Mouse (Mus musculus) olfactory bulb, adult 2 months (tissue): ENCODE measurements around the gene Adcy4. TPM values are rescaled to one million over a fixed set of nuclear protein-coding genes. Genes with fewer than 3 reads are reported as not detected.

Source experiments
- H3K27ac ChIP-seq: fragments of 200-500 bp; 2 replicates; pipeline ENCODE4 v1.5.1; 2012; ENCODE audit warnings: low read depth, low read length; ENCODE audit not compliant: insufficient read depth
- H3K4me1 ChIP-seq: fragments of 200-500 bp; 2 replicates; pipeline ENCODE4 v1.6.1; 2012; ENCODE audit warnings: low read length; ENCODE audit not compliant: control insufficient read depth, insufficient read depth
- H3K4me3 ChIP-seq: fragments of 200-500 bp; 2 replicates; pipeline ENCODE4 v1.5.1; 2012; ENCODE audit warnings: mild to moderate bottlenecking, low read depth, low read length, moderate library complexity; ENCODE audit not compliant: insufficient read depth
- CTCF ChIP-seq: fragments of 200-500 bp; IDR thresholded peaks from 2 replicates; pipeline ENCODE4 v1.5.1; 2012; ENCODE audit warnings: low read depth, mild to moderate bottlenecking, low read length, moderate library complexity; ENCODE audit not compliant: insufficient read depth
- POLR2A ChIP-seq: fragments of 200-500 bp; IDR thresholded peaks from 2 replicates; pipeline ENCODE4 v1.6.1; 2012; ENCODE audit warnings: mild to moderate bottlenecking, low read depth, low read length, moderate library complexity; ENCODE audit not compliant: insufficient read depth
- WGBS: fragments of 180-500 bp; shearing (Covaris S2); methylation state at CpG from one replicate; pipeline ENCODE4 v1.1.7; 2018; 5-methylcytosine and 5-hydroxymethylcytosine counted together
- polyA plus RNA-seq: library from polyadenylated mRNA; stranded (reverse); fragments of >200 nt; gene quantifications from 2 replicates; pipeline ENCODE4 v1.2.4, GENCODE M21; 2012; ENCODE audit warnings: low replicate concordance; ENCODE audit not compliant: missing spikeins, insufficient read depth, insufficient read length

Adcy4 gene
- polyA plus RNA-seq, 1 experiment = not detected

GRCm38 (mm10) chr14:55824481-55825215 lies 40.8 kb upstream of the Adcy4 start:
- Histone ChIP-seq H3K27ac (no peak overlapping the region), H3K4me3 (peak overlapping the region; percentile 36), H3K4me1 (peaks cover 31% of the 10 kb centered on the region)
- WGBS = 7% methylated on average over 32 of the region's 32 CpGs
- 0 out of 2 replicates have a peak, but pooled peaks have one; percentile 3 for TF ChIP-seq CTCF
- TF ChIP-seq POLR2A = no peak

- H3K4me3 ChIP-seq = peak overlapping the region; percentile 40
- TF ChIP-seq POLR2A (no peak), CTCF (0 out of 2 replicates have a peak, but pooled peaks have one; percentile 2)
- WGBS = 35% methylated on average over 10 of the region's 10 CpGs
- H3K27ac ChIP-seq = no peak overlapping the region
- H3K4me1 ChIP-seq = peaks cover 31% of the 10 kb centered on the region
These were observed 40.1 kb upstream of the Adcy4 start for GRCm38 (mm10) chr14:55824001-55824480.

DNA sequence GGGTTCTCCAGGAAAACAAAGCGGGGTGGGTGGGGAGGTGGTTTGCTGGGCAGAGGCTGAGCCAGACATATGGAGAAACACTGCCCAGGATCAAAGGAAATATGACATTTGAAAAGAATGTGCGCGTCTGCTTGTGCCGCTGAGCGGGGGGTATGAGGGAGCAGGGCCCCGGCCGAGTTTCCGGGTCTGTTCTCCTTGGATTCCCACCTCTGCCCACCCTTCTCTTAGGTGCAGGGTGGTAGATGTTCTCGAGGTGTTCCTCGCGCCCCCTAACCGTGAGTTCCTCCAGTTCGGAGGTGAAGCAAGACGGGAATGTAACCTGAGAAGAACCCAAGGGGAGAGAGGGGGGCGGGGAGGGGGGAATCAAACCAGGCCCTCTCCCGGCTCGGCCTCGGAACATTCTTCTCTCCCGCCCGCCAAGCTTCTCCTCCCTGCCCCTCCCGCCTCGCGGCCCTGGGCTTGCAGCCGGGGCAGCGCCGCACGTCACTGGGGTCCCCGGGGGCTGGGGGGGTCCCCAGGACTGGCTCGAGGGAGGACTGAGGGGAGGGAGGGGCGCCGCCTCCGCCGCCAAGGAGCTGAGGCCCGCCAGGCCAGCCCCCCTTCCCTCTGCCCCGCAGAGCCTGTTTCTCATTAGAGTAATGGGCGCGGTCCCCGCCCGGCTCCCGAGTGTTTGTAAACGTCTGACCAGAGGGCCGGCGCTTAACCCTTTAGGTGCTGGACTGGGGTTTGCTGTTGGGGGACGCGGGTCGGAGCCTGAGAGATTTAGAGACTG lies 39.3 kb upstream of the Adcy4 start, which contains the start of gene Nfatc4:
Gene Nfatc4 (plus strand): TSS at position 154 of the 772 bp plus-strand sequence.
- Histone ChIP-seq H3K27ac (no peak within 1 kb of the TSS), H3K4me3 (peak within 1 kb of the TSS; percentile 40), H3K4me1 (peaks cover 31% of the 10 kb centered on the region)
- TF ChIP-seq POLR2A = no peak
- no peak for TF ChIP-seq CTCF
- under 1% methylated on average over 46 of the region's 46 CpGs for WGBS

- H3K4me1 ChIP-seq = peaks cover 31% of the 10 kb centered on the region
- H3K27ac ChIP-seq = no peak overlapping the region
- H3K4me3 ChIP-seq = no peak overlapping the region
- 6% methylated on average over 13 of the region's 13 CpGs for WGBS
- TF ChIP-seq CTCF = peak; percentile 56
- no peak for TF ChIP-seq POLR2A
These were observed 38.6 kb upstream of the Adcy4 start for GRCm38 (mm10) chr14:55822435-55822990.

GRCm38 (mm10) chr14:55820576-55820975 lies 36.7 kb upstream of the Adcy4 start:
- no peak for TF ChIP-seq POLR2A
- TF ChIP-seq CTCF = no peak
- 87% methylated on average over 9 of the region's 9 CpGs for WGBS

GRCm38 (mm10) chr14:55819845-55820405 lies 36.0 kb upstream of the Adcy4 start:
- Histone ChIP-seq H3K4me1 (peaks cover 22% of the 10 kb centered on the region), H3K27ac (no peak overlapping the region), H3K4me3 (no peak overlapping the region)
- TF ChIP-seq CTCF (no peak), POLR2A (no peak)
- whole genome bisulfite sequencing = 86% methylated on average over 7 of the region's 7 CpGs

More at GRCm38 (mm10) chr14:55820576-55820975, 36.7 kb upstream of the Adcy4 start:
- no peak overlapping the region for H3K4me3 ChIP-seq
- no peak overlapping the region for H3K27ac ChIP-seq
- peaks cover 23% of the 10 kb centered on the region for H3K4me1 ChIP-seq

DNA sequence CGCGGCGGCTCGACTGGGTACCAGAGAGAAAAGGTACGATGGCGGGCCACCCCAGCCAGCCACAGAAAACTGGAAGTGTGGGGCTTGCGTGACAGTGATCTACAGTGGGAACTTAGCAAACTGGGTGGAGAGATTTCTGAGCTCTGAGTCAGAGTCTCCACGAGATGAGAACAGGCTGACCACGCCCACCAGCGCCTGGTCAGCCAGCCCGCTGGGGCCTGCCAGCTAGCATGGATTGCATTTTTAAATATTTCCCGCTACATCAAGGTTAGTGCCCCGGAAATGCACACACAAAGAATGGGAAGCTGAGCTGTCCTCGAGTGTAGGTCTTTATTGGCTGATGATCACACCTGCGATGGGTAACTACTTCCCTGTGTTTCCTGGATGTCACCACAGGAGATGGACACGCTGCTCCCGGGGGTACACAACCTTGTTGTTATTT lies 31.4 kb upstream of the Adcy4 start:
- TF ChIP-seq POLR2A (no peak), CTCF (no peak)
- Histone ChIP-seq H3K4me1 (peaks cover 6% of the 10 kb centered on the region), H3K27ac (no peak overlapping the region), H3K4me3 (peak overlapping the region; percentile 21)
- WGBS = 23% methylated on average over 17 of the region's 17 CpGs

DNA sequence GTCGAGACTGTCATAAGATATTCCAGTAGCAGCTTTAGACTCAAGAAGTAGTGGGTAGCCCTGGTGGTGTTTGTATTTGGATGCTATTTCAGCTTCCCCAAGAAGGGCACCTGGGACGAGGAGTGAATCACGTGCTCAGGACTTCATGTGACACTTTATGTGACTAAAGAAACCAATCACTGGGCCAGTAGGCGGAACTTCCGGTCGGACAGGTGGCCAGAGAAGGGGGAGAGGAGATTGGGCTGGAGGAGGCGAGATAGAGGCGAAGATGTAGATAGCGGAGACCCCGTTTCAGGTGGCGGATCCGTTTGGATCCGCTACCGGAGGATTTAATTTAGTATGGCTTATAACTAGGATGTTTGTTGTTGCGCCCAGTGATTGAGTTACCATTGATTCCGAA lies 31.0 kb upstream of the Adcy4 start:
- H3K27ac ChIP-seq = no peak overlapping the region
- no peak for TF ChIP-seq CTCF
- TF ChIP-seq POLR2A = no peak
- peaks cover 6% of the 10 kb centered on the region for H3K4me1 ChIP-seq
- 27% methylated on average over 16 of the region's 16 CpGs for WGBS
- H3K4me3 ChIP-seq = peak overlapping the region; percentile 21
